Mouse (Mus musculus) lung, embryonic 16.5 days (tissue): ENCODE data around the gene Cwc25. TPM values are rescaled to one million over a fixed set of nuclear protein-coding genes. Genes with fewer than 3 reads are reported as not detected.

Source experiments
- ATAC-seq: fragments of 200-750 bp; cut with Nextera tagmentation; 2 replicates; pipeline ENCODE4 v1.8.0; 2017; ENCODE audit warnings: low read depth, mild to moderate bottlenecking, moderate library complexity
- H3K27ac ChIP-seq: fragments of 300-500 bp; sonication (generic); 2 replicates; pipeline ENCODE4 v1.5.1; 2014; ENCODE audit warnings: mild to moderate bottlenecking, control low read depth, low read length
- H3K27me3 ChIP-seq: fragments of 300-500 bp; sonication (generic); 2 replicates; pipeline ENCODE4 v1.6.1; 2014; ENCODE audit warnings: low read depth, low read length, mixed read lengths; ENCODE audit not compliant: control insufficient read depth, insufficient read depth
- H3K36me3 ChIP-seq: fragments of 300-500 bp; sonication (generic); 2 replicates; pipeline ENCODE4 v1.6.1; 2014; ENCODE audit warnings: low read length; ENCODE audit not compliant: control insufficient read depth, insufficient read depth
- H3K4me1 ChIP-seq: fragments of 300-500 bp; sonication (generic); replicated peaks from 2 replicates; pipeline ENCODE4 v1.6.1; 2014; ENCODE audit warnings: low read length, mixed read lengths; ENCODE audit not compliant: control insufficient read depth, insufficient read depth
- H3K4me2 ChIP-seq: fragments of 300-500 bp; sonication (generic); 2 replicates; pipeline ENCODE4 v1.6.1; 2014; ENCODE audit warnings: low read depth, low read length, control low read depth
- H3K4me3 ChIP-seq: fragments of 300-500 bp; sonication (generic); 2 replicates; pipeline ENCODE4 v1.5.1; 2014; ENCODE audit warnings: mild to moderate bottlenecking, low read length, control low read depth
- H3K9ac ChIP-seq: fragments of 300-500 bp; sonication (generic); 2 replicates; pipeline ENCODE4 v1.6.1; 2014; ENCODE audit warnings: low read length, control low read depth
- H3K9me3 ChIP-seq: fragments of 300-500 bp; sonication (generic); 2 replicates; pipeline ENCODE4 v1.6.1; 2016; ENCODE audit warnings: low read length; ENCODE audit not compliant: control insufficient read depth
- WGBS: fragments of 180-500 bp; shearing (Covaris S2); extraction: QIAGEN DNeasy Blood & Tissue Kit; methylation state at CpG from one replicate; pipeline ENCODE4 v1.1.7; 2014; 5-methylcytosine and 5-hydroxymethylcytosine counted together
- polyA plus RNA-seq: library from polyadenylated mRNA; unstranded; fragments of >200 nt; fragmentation: Nextera tagmentation; extraction: Ambion mirVana; gene quantifications from 2 replicates; pipeline ENCODE4 v1.2.1, GENCODE M21; 2015

Cwc25 gene
- polyA plus RNA-seq, 1 experiment from 2014 or later: 16.1 TPM

- H3K4me1 ChIP-seq: peaks cover 68% of the 10 kb centered on the region
- no peaks in the 10 kb centered on the region for H3K9me3 ChIP-seq
- no peak overlapping the region for H3K9ac ChIP-seq
- no peak for ATAC-seq
- WGBS: 29% methylated on average over 6 of the region's 6 CpGs
- no peak overlapping the region; the same call in 1 of the 2 replicates for H3K4me3 ChIP-seq
- no peaks in the 10 kb centered on the region for H3K27me3 ChIP-seq
- H3K27ac ChIP-seq: peak overlapping the region; percentile 100
- H3K4me2 ChIP-seq: peak overlapping the region; percentile 64
- peaks cover 5% of the 10 kb centered on the region; the same call in 1 of the 2 replicates for H3K36me3 ChIP-seq
These were observed 36.1 kb upstream of the Cwc25 start for GRCm38 (mm10) chr11:97802495-97802894.

- ATAC-seq: no peak
- Histone ChIP-seq H3K9ac (peak overlapping the region; percentile 97; the same call in 1 of the 2 replicates), H3K36me3 (peaks cover 5% of the 10 kb centered on the region; the same call in 1 of the 2 replicates)
These were observed 35.8 kb upstream of the Cwc25 start for GRCm38 (mm10) chr11:97802194-97802470.

GRCm38 (mm10) chr11:97801409-97802193 lies 35.2 kb upstream of the Cwc25 start:
- 14% methylated on average over 8 of the region's 8 CpGs for WGBS
- Histone ChIP-seq H3K9ac (peak overlapping the region; percentile 97), H3K4me1 (peaks cover 60% of the 10 kb centered on the region), H3K27ac (peak overlapping the region; percentile 100), H3K4me3 (peak overlapping the region; percentile 94), H3K4me2 (peak overlapping the region; percentile 64), H3K27me3 (no peaks in the 10 kb centered on the region), H3K36me3 (no peaks in the 10 kb centered on the region), H3K9me3 (no peaks in the 10 kb centered on the region)
- ATAC-seq: no peak

More at GRCm38 (mm10) chr11:97802194-97802470, 35.8 kb upstream of the Cwc25 start:
- Histone ChIP-seq H3K27me3 (no peaks in the 10 kb centered on the region), H3K4me2 (peak overlapping the region; percentile 64), H3K27ac (peak overlapping the region; percentile 100), H3K4me3 (peak overlapping the region; percentile 94), H3K4me1 (peaks cover 65% of the 10 kb centered on the region), H3K9me3 (no peaks in the 10 kb centered on the region)
- WGBS: 14% methylated on average over 1 of the region's 1 CpGs

GRCm38 (mm10) chr11:97800691-97801408 lies 34.5 kb upstream of the Cwc25 start:
- H3K4me2 ChIP-seq: peak overlapping the region; percentile 64
- H3K9me3 ChIP-seq: no peaks in the 10 kb centered on the region
- WGBS: under 1% methylated on average over 17 of the region's 17 CpGs
- H3K4me1 ChIP-seq: peaks cover 52% of the 10 kb centered on the region
- peak overlapping the region; percentile 94 for H3K4me3 ChIP-seq
- peak overlapping the region; percentile 100 for H3K27ac ChIP-seq
- H3K9ac ChIP-seq: peak overlapping the region; percentile 97
- H3K27me3 ChIP-seq: no peaks in the 10 kb centered on the region
- H3K36me3 ChIP-seq: no peaks in the 10 kb centered on the region
- ATAC-seq: no peak

GRCm38 (mm10) chr11:97799994-97800690 lies 33.8 kb upstream of the Cwc25 start:
- H3K36me3 ChIP-seq: no peaks in the 10 kb centered on the region
- H3K9ac ChIP-seq: peak overlapping the region; percentile 97
- H3K27me3 ChIP-seq: no peaks in the 10 kb centered on the region
- peaks cover 45% of the 10 kb centered on the region for H3K4me1 ChIP-seq
- ATAC-seq: peak; percentile 78
- H3K4me2 ChIP-seq: peak overlapping the region; percentile 64
- 0% methylated on average over 27 of the region's 43 CpGs for WGBS
- no peaks in the 10 kb centered on the region for H3K9me3 ChIP-seq
- H3K27ac ChIP-seq: peak overlapping the region; percentile 100
- H3K4me3 ChIP-seq: peak overlapping the region; percentile 94

- Histone ChIP-seq H3K9ac (peak overlapping the region; percentile 97), H3K27ac (peak overlapping the region; percentile 100), H3K27me3 (no peaks in the 10 kb centered on the region), H3K4me2 (peak overlapping the region; percentile 64), H3K9me3 (no peaks in the 10 kb centered on the region), H3K4me1 (peaks cover 37% of the 10 kb centered on the region), H3K4me3 (peak overlapping the region; percentile 94), H3K36me3 (no peaks in the 10 kb centered on the region)
- peak; percentile 88 for ATAC-seq
- under 1% methylated on average over 70 of the region's 71 CpGs for WGBS
These were observed 33.0 kb upstream of the Cwc25 start for GRCm38 (mm10) chr11:97799146-97799993.

GRCm38 (mm10) chr11:97798782-97799145 lies 32.4 kb upstream of the Cwc25 start, which contains the start of gene Lasp1:
Lasp1 (plus strand) TSS chr11:97799000.
- Histone ChIP-seq H3K4me3 (peak within 1 kb of the TSS; percentile 94), H3K4me2 (peak within 1 kb of the TSS; percentile 64), H3K36me3 (no peaks in the 10 kb centered on the region), H3K27ac (peak within 1 kb of the TSS; percentile 100), H3K27me3 (no peaks in the 10 kb centered on the region), H3K9ac (peak within 1 kb of the TSS; percentile 97), H3K9me3 (no peaks in the 10 kb centered on the region), H3K4me1 (peaks cover 31% of the 10 kb centered on the region)
- under 1% methylated on average over 11 of the region's 11 CpGs for WGBS
- ATAC-seq: peak; percentile 35

- no peak for ATAC-seq
- Histone ChIP-seq H3K36me3 (no peaks in the 10 kb centered on the region), H3K27me3 (no peaks in the 10 kb centered on the region), H3K27ac (no peak overlapping the region), H3K9ac (no peak overlapping the region; the same call in 1 of the 2 replicates), H3K4me2 (peak overlapping the region; percentile 64), H3K9me3 (0 out of 2 replicates have a peak, but pooled peaks cover 2% of the 10 kb centered on the region), H3K4me1 (peaks cover 25% of the 10 kb centered on the region), H3K4me3 (peak overlapping the region; percentile 94; the same call in 1 of the 2 replicates)
- WGBS: 48% methylated on average over 8 of the region's 8 CpGs
These were observed 31.7 kb upstream of the Cwc25 start for GRCm38 (mm10) chr11:97798083-97798435.
